Mouse (Mus musculus) forebrain, postnatal 0 days (tissue): Measurements from ENCODE around the gene Cfap73. TPM values are rescaled to one million over a fixed set of nuclear protein-coding genes. Genes with fewer than 3 reads are reported as not detected.

Experiments
- ATAC-seq: fragments of 200-750 bp; cut with Nextera tagmentation; 2 replicates; pipeline ENCODE4 v1.8.0; 2017; ENCODE audit warnings: mild to moderate bottlenecking, moderate library complexity
- DNase-seq: peaks from one replicate; pipeline ENCODE4 v3.0.0-alpha.2; 2015
- H3K27ac ChIP-seq: fragments of 300-500 bp; sonication (generic); 2 replicates; pipeline ENCODE4 v1.5.1; 2014; ENCODE audit warnings: low read depth, mild to moderate bottlenecking, antibody characterized with exemption, low read length, moderate library complexity, mixed read lengths
- H3K27me3 ChIP-seq: fragments of 300-500 bp; sonication (generic); 2 replicates; pipeline ENCODE4 v1.6.1; 2014; ENCODE audit warnings: mild to moderate bottlenecking, low read length, mixed read lengths; ENCODE audit not compliant: insufficient read depth
- H3K36me3 ChIP-seq: fragments of 300-500 bp; sonication (generic); 2 replicates; pipeline ENCODE4 v1.6.1; 2014; ENCODE audit warnings: mild to moderate bottlenecking, moderate library complexity; ENCODE audit not compliant: insufficient read depth
- H3K4me1 ChIP-seq: fragments of 300-500 bp; sonication (generic); 2 replicates; pipeline ENCODE4 v1.6.1; 2014; ENCODE audit warnings: antibody characterized with exemption; ENCODE audit not compliant: insufficient read depth
- H3K4me2 ChIP-seq: fragments of 300-500 bp; sonication (generic); 2 replicates; pipeline ENCODE4 v1.6.1; 2014; ENCODE audit warnings: low read depth, mild to moderate bottlenecking, moderate library complexity
- H3K4me3 ChIP-seq: fragments of 300-500 bp; sonication (generic); 2 replicates; pipeline ENCODE4 v1.5.1; 2014; ENCODE audit warnings: low read depth, low read length, mixed read lengths
- H3K9ac ChIP-seq: fragments of 300-500 bp; sonication (generic); 2 replicates; pipeline ENCODE4 v1.6.1; 2014; ENCODE audit warnings: mild to moderate bottlenecking
- H3K9me3 ChIP-seq: fragments of 300-500 bp; sonication (generic); 2 replicates; pipeline ENCODE4 v1.6.1; 2016; ENCODE audit warnings: low read length
- CTCF ChIP-seq: sonication (generic); IDR thresholded peaks from 2 replicates; pipeline ENCODE4 v1.5.1; 2016; ENCODE audit warnings: antibody characterized with exemption, control low read depth, low read depth
- WGBS: fragments of 180-500 bp; shearing (Covaris S2); extraction: QIAGEN DNeasy Blood & Tissue Kit; methylation state at CpG from one replicate; pipeline ENCODE4 v1.1.7; 2014; 5-methylcytosine and 5-hydroxymethylcytosine counted together
- polyA plus RNA-seq: library from polyadenylated mRNA; unstranded; fragments of >200 nt; fragmentation: Nextera tagmentation; extraction: Ambion mirVana; gene quantifications from 2 replicates; pipeline ENCODE4 v1.2.1, GENCODE M21; 2015
- total RNA-seq: library from RNA; depleted of rRNA; stranded (reverse); fragments of >200 nt; gene quantifications from 2 replicates; pipeline ENCODE4 v1.2.3, GENCODE M21; 2014

Gene Cfap73
- total and polyA plus RNA-seq, 2 experiments from 2014 or later, result 1.2 to 1.9 TPM

- no peaks in the 10 kb centered on the region for H3K9me3 ChIP-seq
- peaks cover 10% of the 10 kb centered on the region; the same call in 1 of the 2 replicates for H3K4me1 ChIP-seq
- no peak for TF ChIP-seq CTCF
- no peak overlapping the region for H3K9ac ChIP-seq
- no peak overlapping the region for H3K4me3 ChIP-seq
- 73% methylated on average over 4 of the region's 4 CpGs for WGBS
- no peak overlapping the region for H3K4me2 ChIP-seq
- H3K27ac ChIP-seq, result no peak overlapping the region
- H3K36me3 ChIP-seq, result no peaks in the 10 kb centered on the region
- ATAC-seq (no peak), DNase-seq (no peak)
- H3K27me3 ChIP-seq, result peaks cover 15% of the 10 kb centered on the region
Observed at GRCm38 (mm10) chr5:120647361-120647760, 13.3 kb upstream of the Cfap73 start.

- no peak for DNase-seq
- ATAC-seq, result no peak
Observed at GRCm38 (mm10) chr5:120645851-120646250, 11.8 kb upstream of the Cfap73 start.

GRCm38 (mm10) chr5:120644227-120644626, 10.2 kb upstream of the Cfap73 start:
- Histone ChIP-seq H3K9ac (no peak overlapping the region), H3K4me1 (peaks cover 8% of the 10 kb centered on the region; the same call in 1 of the 2 replicates), H3K4me2 (no peak overlapping the region), H3K4me3 (no peak overlapping the region), H3K27ac (no peak overlapping the region), H3K27me3 (0 out of 2 replicates have a peak, but pooled peaks cover 5% of the 10 kb centered on the region), H3K36me3 (no peaks in the 10 kb centered on the region), H3K9me3 (no peaks in the 10 kb centered on the region)
- no peak for DNase-seq
- no peak for ATAC-seq
- WGBS, result 84% methylated on average over 3 of the region's 3 CpGs
- no peak for TF ChIP-seq CTCF

More at GRCm38 (mm10) chr5:120645851-120646250, 11.8 kb upstream of the Cfap73 start:
- H3K9ac ChIP-seq, result no peak overlapping the region
- no peak overlapping the region for H3K4me3 ChIP-seq
- no peak for TF ChIP-seq CTCF
- peaks cover 15% of the 10 kb centered on the region for H3K27me3 ChIP-seq
- H3K36me3 ChIP-seq, result no peaks in the 10 kb centered on the region
- H3K4me1 ChIP-seq, result peaks cover 10% of the 10 kb centered on the region; the same call in 1 of the 2 replicates
- no peaks in the 10 kb centered on the region for H3K9me3 ChIP-seq
- H3K27ac ChIP-seq, result no peak overlapping the region
- no peak overlapping the region for H3K4me2 ChIP-seq
- WGBS, result 36% methylated on average over 6 of the region's 6 CpGs

- Histone ChIP-seq H3K27ac (no peak overlapping the region), H3K4me1 (peaks cover under 1% of the 10 kb centered on the region; the same call in 1 of the 2 replicates), H3K36me3 (no peaks in the 10 kb centered on the region), H3K9me3 (no peaks in the 10 kb centered on the region), H3K9ac (no peak overlapping the region), H3K27me3 (no peaks in the 10 kb centered on the region), H3K4me2 (no peak overlapping the region), H3K4me3 (no peak overlapping the region)
- WGBS, result 56% methylated on average over 14 of the region's 14 CpGs
- DNase-seq (no peak), ATAC-seq (no peak)
- TF ChIP-seq CTCF, result no peak
Observed at GRCm38 (mm10) chr5:120643365-120644085, 9.5 kb upstream of the Cfap73 start.

- H3K9me3 ChIP-seq, result no peaks in the 10 kb centered on the region
- no peaks in the 10 kb centered on the region for H3K36me3 ChIP-seq
- ATAC-seq, result no peak
- TF ChIP-seq CTCF, result no peak
- DNase-seq, result no peak
- no peaks in the 10 kb centered on the region for H3K4me1 ChIP-seq
- no peak overlapping the region for H3K4me2 ChIP-seq
- no peak overlapping the region for H3K9ac ChIP-seq
- no peak overlapping the region for H3K4me3 ChIP-seq
- H3K27ac ChIP-seq, result no peak overlapping the region
- no peaks in the 10 kb centered on the region for H3K27me3 ChIP-seq
- WGBS, result 92% methylated on average over 7 of the region's 7 CpGs
Observed at GRCm38 (mm10) chr5:120640094-120640493, 6.1 kb upstream of the Cfap73 start.

GRCm38 (mm10) chr5:120635633-120636032, 1.6 kb upstream of the Cfap73 start:
- no peaks in the 10 kb centered on the region for H3K4me1 ChIP-seq
- no peak overlapping the region for H3K4me2 ChIP-seq
- DNase-seq, result no peak
- H3K9me3 ChIP-seq, result no peaks in the 10 kb centered on the region
- H3K9ac ChIP-seq, result no peak overlapping the region
- no peaks in the 10 kb centered on the region for H3K27me3 ChIP-seq
- ATAC-seq, result 0 out of 2 replicates have a peak, but pooled peaks have one; percentile 25
- H3K36me3 ChIP-seq, result no peaks in the 10 kb centered on the region
- whole genome bisulfite sequencing, result 78% methylated on average over 5 of the region's 5 CpGs
- TF ChIP-seq CTCF, result no peak
- 0 out of 2 replicates have a peak overlapping the region, but pooled peaks have one; percentile 35 for H3K27ac ChIP-seq
- no peak overlapping the region for H3K4me3 ChIP-seq

- Histone ChIP-seq H3K4me3 (no peak overlapping the region), H3K4me2 (no peak overlapping the region), H3K9me3 (no peaks in the 10 kb centered on the region), H3K27me3 (no peaks in the 10 kb centered on the region), H3K36me3 (no peaks in the 10 kb centered on the region), H3K4me1 (no peaks in the 10 kb centered on the region), H3K27ac (no peak overlapping the region), H3K9ac (no peak overlapping the region)
- ATAC-seq (no peak), DNase-seq (no peak)
- TF ChIP-seq CTCF, result no peak
- 56% methylated on average over 5 of the region's 5 CpGs for WGBS
Observed at GRCm38 (mm10) chr5:120634860-120635259, 825 bp upstream of the Cfap73 start.
